Mouse (Mus musculus): ENCODE data around the gene Rgma. TPM values are rescaled to one million over a fixed set of nuclear protein-coding genes. Genes with fewer than 3 reads are reported as not detected.

The Rgma gene
- total RNA-seq, 2 experiments from 2014 or later = not detected

DNA sequence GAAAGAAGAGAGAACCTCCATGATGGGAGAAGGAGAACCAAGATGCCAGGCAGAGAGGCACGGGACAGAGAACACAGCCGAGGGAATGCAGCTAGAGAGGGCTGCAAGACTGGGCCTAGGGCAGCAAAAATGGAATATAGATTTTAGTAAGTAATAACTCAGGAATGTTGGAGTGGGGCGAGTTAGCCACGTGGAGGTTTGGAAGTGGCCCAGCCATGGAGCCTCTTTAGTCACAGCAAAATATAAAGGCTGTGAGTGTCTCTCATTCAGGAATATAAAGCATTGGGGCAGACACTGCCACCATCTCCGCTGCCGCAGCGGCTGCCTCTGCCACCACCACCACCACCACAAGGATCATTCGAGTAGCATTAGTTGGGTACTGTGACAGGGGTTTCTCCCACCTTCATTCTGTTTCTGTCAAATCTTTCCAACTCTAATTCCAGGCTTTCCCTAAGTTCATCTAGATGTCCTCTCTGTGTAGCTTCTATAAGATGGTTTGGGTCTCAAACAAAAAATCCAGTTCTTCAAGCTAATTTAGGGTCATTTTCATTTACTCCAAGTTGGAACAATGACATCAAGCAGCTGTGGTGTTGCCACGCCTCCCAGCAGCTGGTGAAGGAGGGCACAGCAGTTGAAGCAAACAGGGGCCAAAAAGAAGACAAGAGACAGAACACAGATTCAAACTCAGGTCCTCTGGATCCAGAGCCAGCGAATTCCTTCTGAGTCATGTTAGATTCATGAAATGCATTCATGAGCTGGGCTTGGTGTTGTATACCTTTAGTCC is 7.4 kb upstream of the Rgma start:
- no peak for ATAC-seq (replicated peaks; ENCODE audit: low FRiP score, poor library complexity, severe bottlenecking)

DNA sequence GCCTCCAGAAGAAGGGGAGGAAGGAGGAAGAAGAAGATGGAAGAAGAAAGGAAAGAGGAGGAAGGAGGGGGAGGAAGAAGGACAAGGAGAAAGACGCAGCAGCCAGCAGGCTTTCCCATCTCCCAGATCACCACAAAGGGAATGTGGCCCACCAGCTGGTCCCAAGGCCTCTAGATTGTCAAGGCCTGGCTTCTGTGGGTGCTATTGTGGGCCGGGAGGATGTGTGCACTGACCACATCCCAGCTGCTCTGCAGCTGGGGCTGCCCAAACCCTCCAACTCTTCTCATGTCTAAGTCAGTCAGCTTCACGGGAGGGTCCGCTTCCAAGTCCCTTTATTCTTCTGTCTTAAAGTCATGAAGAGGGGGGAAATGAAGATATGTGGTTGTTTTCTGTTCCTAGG is 5.3 kb upstream of the Rgma start:
- ATAC-seq (replicated peaks; ENCODE audit: low FRiP score, poor library complexity, severe bottlenecking) = no peak

DNA sequence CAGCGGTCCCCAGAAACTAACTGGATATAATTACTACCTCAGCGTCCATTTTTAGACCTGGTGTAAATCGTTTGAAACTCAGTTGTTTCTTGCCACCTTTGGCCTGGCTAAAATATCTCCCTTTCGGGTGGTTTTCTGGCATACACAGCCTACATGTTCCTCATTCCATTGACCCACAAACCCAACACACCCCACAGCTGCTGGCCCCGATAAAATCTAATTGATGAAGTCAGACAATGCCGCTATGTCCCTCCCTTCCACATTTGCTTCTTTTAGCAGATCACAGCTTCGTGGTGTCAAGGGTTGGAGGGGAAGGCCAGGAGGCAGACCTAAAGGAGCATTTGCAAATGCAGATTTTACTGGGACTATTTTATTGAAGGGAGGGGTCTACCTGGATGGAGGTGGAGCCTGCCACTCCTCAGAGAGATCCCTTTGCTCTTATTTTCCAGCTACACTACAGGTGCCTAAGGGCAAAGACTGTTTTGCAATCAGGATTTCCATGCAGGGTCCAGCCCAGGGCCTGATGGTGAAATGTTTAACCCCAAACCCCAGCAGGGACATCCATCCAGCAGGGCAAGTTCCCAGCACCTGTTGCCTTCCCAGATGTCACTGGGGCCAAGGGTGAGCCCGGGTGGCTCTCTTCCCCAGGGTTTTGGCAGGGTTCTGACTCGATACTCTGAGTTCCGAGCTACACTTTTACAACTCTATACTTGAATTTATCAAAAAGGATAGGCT is 3.6 kb upstream of the Rgma start:
- no peak for ATAC-seq (replicated peaks; ENCODE audit: low FRiP score, poor library complexity, severe bottlenecking)

DNA sequence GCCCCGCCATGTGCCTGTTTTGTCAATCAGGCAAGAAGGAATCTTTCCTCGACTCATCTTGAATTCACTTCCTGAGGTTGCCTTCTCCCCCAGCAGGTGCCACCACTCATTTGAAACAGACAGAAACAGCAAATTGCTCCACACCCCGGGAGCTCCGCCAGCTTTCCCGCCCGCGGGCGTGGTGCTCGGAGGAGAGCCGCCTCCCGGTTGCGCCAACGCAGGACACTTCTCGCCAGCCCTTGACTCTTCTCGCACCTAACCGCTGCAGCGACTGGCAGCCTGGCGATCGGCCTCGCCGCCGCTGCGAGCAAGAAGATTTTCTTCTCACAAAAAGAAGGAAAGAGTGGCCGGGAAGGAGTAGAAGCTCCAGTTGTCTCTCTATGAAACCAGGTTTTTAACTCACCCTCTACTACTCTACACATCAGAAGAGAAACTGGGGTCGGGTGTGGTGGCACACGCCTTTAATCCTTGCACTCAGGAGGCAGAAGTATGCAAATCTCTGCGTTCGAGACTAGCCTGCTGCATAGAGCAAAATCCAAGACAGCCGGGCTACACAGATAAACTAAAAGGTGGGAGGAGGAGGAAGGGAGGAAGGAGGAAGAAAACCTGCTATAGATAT is 2.8 kb upstream of the Rgma start:
- ATAC-seq (replicated peaks; ENCODE audit: low FRiP score, poor library complexity, severe bottlenecking) = no peak

DNA sequence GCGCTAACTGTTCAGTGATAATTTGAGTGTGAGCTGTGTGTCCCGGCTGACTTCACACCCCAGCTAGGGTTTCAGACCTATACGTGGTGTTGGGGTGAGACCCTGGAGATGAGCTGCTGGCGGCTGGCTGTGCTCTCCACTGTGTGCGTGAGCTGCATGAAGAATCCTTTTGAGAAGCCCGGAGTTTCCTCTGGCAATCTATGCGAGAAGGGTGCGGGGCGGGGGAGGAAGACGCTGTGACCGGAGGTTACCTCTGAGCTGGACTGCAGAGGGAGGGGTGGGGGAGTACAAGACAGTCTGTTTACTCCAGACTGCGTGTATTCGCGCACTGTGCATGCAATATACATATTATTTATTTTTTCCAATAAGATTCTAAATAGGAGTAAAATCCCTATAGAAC is 582 bp upstream of the Rgma start:
- ATAC-seq (replicated peaks; ENCODE audit: low FRiP score, poor library complexity, severe bottlenecking) = no peak

DNA sequence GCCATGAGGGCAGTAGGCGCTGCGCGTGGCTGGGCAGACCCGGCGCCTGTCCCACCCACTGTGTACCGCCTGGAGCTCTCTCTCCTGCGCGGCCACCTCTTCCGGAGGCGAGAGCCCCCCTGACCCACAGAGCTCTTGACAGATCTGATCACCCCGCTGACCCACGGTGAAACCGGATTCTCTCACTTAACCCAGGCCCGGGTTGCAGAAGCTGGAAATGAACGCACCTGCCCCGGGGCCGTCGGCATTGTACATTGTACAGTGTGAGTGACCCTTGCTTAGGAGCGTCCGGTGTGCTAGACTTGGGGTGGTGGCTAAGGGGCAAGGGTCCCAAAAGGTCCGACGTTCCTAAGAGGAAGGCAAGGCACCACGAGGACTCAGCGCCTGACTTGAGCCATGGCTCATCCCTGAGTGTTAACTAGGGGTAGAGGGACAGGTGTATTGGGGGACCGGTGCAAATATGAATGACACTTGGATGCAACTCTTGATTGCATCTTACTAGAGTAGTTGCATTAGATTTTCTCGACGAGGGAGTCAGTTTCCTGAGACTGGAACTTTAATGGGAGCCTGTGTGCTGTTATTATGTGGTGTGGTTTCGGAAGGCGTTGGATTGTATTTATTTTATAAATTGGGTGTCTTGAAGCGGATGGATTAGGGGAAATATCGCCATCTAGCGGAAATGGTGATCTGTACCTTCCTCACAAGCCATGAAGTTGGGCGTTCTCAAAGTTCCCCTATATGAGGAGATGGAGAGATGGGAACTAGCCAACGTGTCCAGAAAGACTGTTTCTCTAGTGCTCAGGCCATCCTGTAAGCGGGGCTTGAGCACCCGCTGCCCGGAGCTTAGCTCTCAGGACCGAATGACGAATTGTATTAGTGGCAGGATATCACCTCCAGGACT is 1.0 kb downstream of the Rgma start:
- ATAC-seq (replicated peaks; ENCODE audit: low FRiP score, poor library complexity, severe bottlenecking) = no peak

DNA sequence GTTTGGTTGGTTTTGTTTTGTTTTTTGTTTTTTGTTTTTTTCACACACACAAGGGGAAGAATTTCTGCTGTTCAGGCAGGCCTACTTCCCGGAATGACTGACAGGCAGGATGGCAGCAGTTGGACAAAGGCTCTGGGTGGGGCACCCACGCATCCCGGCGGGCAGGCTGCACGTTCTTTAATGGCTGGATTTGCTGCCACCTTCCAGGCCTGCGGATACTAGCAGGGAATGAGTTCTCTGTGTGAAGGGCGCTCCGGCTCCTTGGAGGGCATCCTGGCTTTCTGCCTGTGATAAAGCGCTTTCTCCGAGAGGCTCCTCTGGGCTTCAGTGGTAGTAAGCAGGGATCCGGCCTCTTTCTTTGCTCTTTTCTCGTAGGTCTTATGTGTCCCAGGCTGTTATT is 2.0 kb downstream of the Rgma start:
- no peak for ATAC-seq (replicated peaks; ENCODE audit: low FRiP score, poor library complexity, severe bottlenecking)

DNA sequence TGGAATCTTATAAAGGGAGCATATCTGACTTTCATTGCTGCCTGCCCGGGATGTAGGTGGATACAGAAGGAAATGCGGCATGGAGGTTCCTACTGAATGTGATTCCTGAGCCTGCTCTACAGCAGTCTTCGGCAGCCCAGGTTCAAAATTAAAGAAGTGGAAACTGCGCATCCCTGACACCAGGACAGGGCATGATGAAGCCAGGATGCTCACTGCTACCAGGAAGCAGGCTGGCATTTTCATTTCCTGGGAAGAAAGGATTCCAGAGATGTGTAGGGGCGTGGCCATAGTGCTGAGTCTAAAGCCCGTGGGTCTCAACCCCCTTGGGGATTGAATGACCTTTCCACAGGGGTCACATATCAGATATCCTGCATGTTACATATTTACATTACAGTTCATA is 2.7 kb downstream of the Rgma start:
- no peak for ATAC-seq (replicated peaks; ENCODE audit: low FRiP score, poor library complexity, severe bottlenecking)

DNA sequence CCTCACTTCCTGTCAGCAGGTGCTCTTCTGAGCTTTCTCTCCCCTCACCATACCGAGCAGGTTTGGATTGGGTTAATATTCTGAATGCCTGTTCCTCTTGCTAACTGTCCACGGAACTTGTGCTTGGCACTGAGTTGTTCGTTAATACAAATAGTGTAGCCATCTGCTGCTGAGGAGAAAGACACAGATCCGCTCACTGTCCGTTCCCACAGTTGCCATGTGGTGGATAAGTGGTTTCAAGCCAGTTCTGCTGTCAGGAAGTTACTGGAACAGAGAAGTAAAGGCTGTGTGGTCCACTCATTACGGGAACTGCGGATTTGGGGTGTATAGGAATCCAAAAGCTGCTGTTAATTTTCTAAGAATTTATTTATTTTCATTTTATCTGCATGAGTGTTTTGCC is 7.5 kb downstream of the Rgma start:
- no peak for ATAC-seq (replicated peaks; ENCODE audit: low FRiP score, poor library complexity, severe bottlenecking)

DNA sequence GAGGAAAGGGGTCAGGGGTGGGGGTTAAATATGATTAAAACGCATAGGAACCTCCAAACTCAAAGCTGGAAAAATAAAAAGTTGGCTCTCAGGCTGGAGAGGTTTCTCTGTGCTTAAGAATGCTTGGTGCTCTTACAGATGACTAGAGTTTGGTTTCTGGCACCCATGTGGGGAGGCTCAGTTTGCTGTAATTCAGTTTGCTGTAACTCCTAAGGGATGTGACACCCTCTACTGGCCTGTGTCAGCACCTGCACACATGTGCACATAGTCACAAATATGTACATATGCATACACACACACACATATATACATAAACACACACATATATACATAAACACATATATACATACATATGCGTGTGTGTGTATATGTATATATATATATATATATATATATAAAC is 13.6 kb downstream of the Rgma start:
- ATAC-seq (replicated peaks; ENCODE audit: low FRiP score, poor library complexity, severe bottlenecking) = no peak

DNA sequence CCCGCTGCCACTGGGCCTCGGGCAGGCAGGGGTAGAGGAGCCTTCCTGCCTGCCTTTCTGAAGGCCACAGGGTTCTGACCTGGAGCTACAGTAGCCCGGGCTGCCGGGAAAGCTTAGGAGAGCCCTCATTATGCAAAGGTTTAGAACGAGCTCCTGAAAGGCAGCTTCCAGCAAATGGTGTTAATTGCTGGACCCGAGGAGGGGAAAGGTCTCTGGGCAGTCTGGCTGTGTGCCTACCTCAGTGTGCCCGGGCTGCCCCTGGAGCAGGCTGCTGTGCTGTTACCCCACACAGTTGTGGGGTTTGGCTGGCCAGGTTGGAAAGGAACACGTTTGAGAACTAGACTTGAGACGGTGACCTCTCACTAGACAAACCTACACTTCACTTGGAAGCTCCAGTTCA is 14.1 kb downstream of the Rgma start:
- no peak for ATAC-seq (replicated peaks; ENCODE audit: low FRiP score, poor library complexity, severe bottlenecking)

DNA sequence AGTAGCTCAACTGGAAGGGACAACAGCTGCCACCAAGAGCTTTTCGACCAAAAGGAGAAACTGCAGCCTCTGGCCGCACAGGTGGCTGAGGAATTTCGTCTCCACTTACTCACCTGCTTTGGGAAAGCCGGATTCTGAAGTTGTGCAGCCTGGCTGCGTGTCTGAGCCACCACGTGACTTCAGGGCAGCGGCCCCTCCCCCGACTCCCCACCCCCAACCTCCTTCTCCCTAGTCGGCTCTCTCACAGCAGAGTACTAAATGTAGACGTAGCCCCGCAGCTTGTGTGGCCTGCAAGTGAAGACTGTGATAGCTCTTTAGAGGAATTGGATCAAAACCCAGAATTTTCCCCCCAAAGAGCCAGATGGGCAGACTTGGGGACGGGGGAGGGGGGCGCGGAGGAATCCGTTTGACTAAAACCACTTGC is 14.6 kb downstream of the Rgma start:
- no peak for ATAC-seq (replicated peaks; ENCODE audit: low FRiP score, poor library complexity, severe bottlenecking)

DNA sequence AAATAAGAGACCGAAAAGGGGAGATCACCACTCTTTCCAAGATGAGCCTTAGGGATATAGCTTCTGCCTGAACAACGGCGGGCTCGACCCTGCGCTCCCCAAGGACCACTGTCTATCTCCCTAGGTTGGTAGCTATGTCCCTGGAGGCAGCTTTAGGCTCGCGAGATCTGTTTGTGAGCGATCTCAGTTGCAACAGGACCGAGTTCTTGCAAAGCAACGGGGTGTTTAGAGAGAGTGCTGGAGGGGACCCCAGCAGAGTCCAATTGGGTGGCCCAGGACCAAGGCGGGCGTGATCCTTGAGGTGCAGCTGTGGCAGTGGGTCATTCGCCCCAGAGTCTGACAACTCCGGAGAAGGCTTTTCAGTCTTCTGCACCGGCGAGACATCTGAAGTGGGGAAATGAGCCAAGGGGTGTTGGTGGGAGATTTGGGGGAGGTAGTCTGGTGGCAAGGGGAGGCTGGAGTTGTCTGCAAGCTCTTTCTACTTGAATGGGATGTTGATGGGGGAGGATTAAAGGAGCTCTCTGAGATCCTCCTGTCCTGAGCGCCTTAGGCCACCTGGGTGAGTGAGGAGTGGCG is 15.2 kb downstream of the Rgma start:
- ATAC-seq (replicated peaks; ENCODE audit: low FRiP score, poor library complexity, severe bottlenecking) = no peak

DNA sequence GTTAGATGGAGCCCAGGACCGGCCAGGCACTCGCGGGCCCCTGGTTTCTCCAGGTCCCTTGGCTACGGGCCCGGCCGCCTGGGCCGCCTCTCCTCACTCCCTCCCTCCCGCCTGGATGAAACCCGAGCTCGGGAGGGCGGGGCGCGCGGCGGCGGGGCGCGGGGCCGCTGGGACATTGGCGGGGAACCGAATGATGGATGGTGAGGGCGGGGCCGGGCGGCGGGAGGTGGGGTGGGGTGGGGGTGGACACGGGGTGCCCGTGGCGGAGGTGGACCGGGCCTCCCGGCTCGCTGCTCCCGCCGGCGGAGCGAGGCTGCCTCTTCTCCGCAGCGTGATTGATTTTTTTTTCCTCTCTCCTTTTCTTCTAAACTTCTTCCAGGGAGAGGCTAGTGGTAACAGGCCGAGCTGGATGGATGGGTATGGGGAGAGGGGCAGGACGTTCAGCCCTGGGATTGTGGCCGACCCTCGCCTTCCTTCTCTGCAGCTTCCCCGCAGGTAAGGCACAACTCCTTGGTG is 15.8 kb downstream of the Rgma start:
- no peak for ATAC-seq (replicated peaks; ENCODE audit: low FRiP score, poor library complexity, severe bottlenecking)

DNA sequence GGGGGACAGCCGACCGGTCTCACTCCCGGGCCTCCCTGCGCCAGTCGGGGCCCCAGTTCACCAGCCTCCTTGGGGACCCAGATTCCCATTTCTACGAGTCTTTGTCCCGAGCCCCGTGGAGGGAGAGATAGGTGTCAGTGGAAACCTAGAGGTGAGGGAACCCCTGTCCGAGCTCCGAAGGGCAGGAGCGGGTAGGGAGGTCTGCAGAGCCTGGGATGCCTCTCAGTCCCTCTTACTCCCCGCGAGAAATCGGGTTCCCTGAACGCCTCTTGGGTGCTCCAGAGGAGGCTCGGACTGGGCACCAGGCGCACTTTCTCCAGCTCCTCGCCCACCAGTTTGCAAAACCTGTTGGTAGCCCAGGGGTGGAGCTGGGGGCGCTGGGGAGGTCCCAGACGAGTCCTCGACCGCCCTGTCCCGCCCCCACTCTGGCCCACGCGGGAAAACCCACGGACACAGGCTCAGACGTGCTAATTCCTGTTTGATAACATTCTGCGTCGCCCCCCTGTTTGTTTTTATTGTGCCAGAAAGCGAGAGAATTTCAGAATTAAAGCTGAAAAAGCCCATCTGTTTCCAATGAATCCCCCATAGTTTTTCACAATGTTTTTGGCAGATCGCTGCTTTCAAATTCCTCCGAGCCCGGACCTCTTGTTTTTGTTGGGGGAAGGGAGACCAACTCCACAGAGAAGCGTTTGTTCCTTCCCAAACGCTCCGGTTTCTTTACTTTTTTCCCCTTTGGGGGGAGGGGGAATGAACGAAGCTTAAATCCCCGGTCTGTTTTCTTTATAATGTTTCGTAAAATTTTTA is 16.4 kb downstream of the Rgma start:
- ATAC-seq (replicated peaks; ENCODE audit: low FRiP score, poor library complexity, severe bottlenecking) = no peak

DNA sequence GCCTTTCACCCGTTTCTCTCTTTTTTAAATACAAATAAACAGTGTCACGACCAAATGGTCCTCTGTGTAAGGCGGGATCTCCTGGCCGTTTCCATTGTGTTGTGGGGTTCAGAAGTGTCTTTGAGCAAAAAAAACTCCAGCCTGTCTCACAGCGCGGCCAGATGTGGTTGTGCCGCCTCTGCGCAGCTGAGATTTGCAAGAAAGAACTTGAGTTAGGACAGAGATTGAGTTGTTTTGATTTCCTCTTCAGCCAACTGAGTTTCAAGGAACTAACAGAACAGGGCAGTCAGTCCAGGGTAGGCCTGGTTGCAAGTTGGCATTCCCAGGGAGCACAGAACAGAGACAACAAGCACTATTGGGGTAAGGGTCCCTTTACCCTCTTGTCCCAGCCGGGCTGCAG is 17.1 kb downstream of the Rgma start:
- no peak for ATAC-seq (replicated peaks; ENCODE audit: low FRiP score, poor library complexity, severe bottlenecking)

DNA sequence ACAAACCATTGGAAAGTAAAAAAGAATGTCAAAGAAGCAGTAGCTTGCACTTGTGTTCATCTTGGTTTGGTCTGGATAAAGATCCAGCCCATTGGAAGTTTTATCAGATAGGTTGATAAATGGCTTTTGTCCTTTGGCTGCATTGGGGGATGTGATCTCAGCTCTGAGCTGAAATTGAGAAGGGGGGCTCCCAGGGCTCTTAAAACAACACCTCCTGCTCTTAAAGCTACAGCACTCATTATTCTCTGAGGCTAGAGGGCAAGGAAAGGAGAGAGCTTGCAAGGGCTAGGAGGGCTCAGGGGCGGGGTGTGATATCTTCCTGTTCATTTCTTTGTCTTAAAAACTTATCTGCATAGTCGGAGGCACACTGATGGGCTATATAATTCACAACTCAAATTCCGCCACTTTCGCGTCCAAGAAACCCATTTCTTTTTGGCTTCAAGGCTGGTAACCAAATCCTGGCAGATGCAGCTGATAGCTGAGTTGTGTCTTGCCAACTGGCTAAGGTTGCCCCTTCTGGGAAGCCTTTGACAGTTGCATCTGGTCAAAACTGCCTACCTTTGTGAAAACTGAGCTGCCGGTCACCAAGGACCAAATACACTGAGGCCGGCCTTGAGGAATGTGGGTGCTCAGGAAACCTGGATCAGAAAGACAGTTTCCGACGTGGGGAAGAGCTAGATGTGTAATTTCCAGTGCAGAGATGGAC is 18.2 kb downstream of the Rgma start:
- no peak for ATAC-seq (replicated peaks; ENCODE audit: low FRiP score, poor library complexity, severe bottlenecking)

DNA sequence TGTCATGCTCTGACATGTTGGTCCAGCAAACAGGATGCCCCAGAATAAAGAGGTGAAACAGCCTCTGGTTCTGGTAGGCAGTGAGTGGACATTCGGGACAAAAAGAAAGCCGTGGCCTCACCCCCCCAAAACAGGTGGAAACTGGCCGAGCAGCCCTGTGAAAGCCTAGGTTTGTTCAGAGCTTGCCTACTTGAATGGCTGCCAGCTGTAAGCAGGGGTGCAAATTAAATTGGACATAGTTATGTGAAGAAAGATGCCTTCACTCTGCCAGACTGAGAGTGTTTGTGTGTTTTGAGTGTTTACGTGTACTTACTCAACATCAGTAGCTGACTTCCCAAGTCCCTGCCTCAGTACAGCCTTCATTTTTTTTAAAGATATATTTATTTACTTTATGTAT is 18.7 kb downstream of the Rgma start:
- no peak for ATAC-seq (replicated peaks; ENCODE audit: low FRiP score, poor library complexity, severe bottlenecking)

Measured in erythroblast, adult 5-6 weeks (primary cell).